Mouse (Mus musculus): ENCODE results near the gene Thoc6.

GRCm38 (mm10) chr17:23675127-23675526 lies 1.4 kb upstream of the Thoc6 start:
- no peak for TF ChIP-seq CTCF (IDR thresholded peaks at IDR 0.05; ENCODE audit: insufficient read depth, low read depth, low read length)
- no peak for TF ChIP-seq POLR2A (IDR thresholded peaks at IDR 0.05; ENCODE audit: insufficient read depth, low read depth, low read length)

Data from olfactory bulb, adult 2 months (tissue).